Mouse (Mus musculus) bone marrow macrophage, adult 2 months (primary cell): ENCODE results near the gene Ppp1r36.

ENCODE experiments used
- CTCF ChIP-seq: IDR thresholded peaks from 2 replicates; pipeline ENCODE4 v1.5.1; 2012; ENCODE audit warnings: low read depth, mild to moderate bottlenecking, low read length, moderate library complexity
- POLR2A ChIP-seq: IDR thresholded peaks from 2 replicates; pipeline ENCODE4 v1.6.1; 2012; ENCODE audit warnings: mild to moderate bottlenecking, low read depth, low read length, borderline replicate concordance

DNA sequence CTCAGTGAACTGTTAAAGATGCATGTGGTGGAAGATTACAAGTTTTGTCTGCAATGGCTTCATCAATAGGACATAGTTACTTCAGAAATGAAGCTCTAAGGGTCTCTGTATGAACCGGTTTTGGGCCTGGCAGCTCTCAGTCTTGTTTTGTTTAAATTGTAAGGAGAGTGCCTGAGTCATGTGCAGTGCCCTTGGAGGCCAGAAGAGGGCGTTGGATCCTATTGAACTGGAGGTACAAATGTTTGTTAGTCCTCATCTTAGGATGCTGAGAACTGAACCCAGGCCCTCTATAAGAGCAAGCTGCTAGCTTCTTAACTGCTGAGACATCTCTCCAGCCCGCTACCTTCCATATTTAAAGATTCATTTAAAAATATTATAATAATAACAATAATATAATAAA lies 15.7 kb upstream of the Ppp1r36 start:
- TF ChIP-seq POLR2A, result no peak
- TF ChIP-seq CTCF, result no peak
